Mouse (Mus musculus): ENCODE results near the gene Relch. TPM values are rescaled to one million over a fixed set of nuclear protein-coding genes. Genes with fewer than 3 reads are reported as not detected.

The Relch gene
- polyA plus RNA-seq, 1 experiment from 2014 or later = 25.4 TPM

DNA sequence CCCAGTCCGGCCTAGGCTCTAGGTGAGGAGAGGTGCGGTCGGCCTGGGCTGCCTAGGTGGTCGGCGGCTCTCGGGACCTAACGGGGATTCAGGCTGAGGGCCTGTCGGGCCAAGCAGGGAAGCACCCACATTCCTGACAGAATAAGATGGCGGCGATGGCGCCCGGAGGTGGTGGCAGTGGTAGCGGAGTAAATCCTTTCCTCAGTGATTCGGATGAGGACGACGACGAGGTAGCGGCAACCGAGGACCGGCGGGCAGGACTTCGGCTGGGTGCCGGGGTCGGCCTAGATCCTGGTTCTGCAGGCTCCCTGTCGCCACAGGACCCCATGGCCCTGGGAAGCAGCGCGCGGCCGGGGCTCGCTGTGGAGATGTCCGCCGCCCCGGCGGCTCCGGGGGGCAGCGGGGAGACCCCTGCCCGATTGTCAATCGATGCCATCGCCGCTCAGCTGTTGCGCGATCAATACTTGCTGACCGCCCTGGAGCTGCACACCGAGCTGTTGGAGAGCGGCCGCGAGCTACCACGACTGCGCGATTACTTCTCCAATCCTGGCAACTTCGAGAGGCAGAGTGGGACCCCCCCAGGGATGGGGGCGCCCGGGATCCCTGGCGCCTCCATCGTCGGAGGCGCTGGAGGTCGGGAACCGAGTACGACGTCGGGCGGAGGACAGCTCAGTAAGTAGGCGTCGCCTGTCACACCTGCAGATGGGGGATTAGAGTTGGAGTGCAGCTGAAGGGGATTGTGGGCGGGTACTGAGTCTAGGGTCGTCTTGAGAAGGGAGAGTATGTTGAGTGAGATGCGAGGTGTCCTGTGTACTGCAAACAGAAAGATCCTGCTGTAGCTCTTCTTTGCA lies 526 bp downstream of the Relch start:
- Histone ChIP-seq H3K4me2 (peak overlapping the region; percentile 89), H3K27me3 (ENCODE audit: insufficient read depth, low read length) (no peaks in the 10 kb centered on the region), H3K4me3 (ENCODE audit: low read depth, low read length) (peak overlapping the region; percentile 98), H3K9me3 (ENCODE audit: low read depth, low read length) (no peaks in the 10 kb centered on the region), H3K27ac (ENCODE audit: low read depth) (peak overlapping the region; percentile 50), H3K9ac (peak overlapping the region; percentile 85), H3K4me1 (ENCODE audit: insufficient read depth) (0 out of 2 replicates have a peak, but pooled peaks cover 3% of the 10 kb centered on the region), H3K36me3 (ENCODE audit: insufficient read depth) (no peaks in the 10 kb centered on the region)
- no peak for TF ChIP-seq CTCF (IDR thresholded peaks at IDR 0.05; ENCODE audit: low read depth)
- no peak; the same call in 1 of the 2 replicates for ATAC-seq (ENCODE audit: insufficient read depth)
- under 1% methylated on average over 68 of the region's 68 CpGs for WGBS
- peak; percentile 5 for DNase-seq

DNA sequence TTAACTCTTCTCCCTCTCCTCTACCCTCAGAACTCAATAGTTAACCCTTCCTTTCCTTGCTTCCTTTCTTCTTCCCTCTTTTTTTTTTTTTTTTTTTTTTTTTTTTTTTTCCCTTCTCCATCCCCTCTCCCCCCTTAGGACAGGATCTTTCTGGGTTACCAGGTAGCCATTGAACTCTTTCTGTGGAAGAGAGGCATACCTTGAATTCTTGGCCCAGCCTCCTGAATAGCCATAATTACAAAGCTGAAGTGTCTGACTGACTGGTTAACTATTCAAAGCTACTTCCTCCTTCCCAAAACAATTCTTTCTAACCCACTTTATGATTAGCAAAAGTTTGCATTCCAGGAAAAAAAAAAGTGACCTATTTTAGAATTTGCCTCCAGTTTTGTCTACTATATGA lies 6.0 kb downstream of the Relch start:
- Histone ChIP-seq H3K9me3 (ENCODE audit: low read depth, low read length) (no peaks in the 10 kb centered on the region), H3K4me3 (ENCODE audit: low read depth, low read length) (no peak overlapping the region), H3K9ac (no peak overlapping the region), H3K4me1 (ENCODE audit: insufficient read depth) (0 out of 2 replicates have a peak, but pooled peaks cover 3% of the 10 kb centered on the region), H3K27ac (ENCODE audit: low read depth) (no peak overlapping the region), H3K4me2 (no peak overlapping the region), H3K36me3 (ENCODE audit: insufficient read depth) (no peaks in the 10 kb centered on the region), H3K27me3 (ENCODE audit: insufficient read depth, low read length) (no peaks in the 10 kb centered on the region)
- no peak for TF ChIP-seq CTCF (IDR thresholded peaks at IDR 0.05; ENCODE audit: low read depth)
- ATAC-seq (ENCODE audit: insufficient read depth) = no peak
- no peak for DNase-seq

DNA sequence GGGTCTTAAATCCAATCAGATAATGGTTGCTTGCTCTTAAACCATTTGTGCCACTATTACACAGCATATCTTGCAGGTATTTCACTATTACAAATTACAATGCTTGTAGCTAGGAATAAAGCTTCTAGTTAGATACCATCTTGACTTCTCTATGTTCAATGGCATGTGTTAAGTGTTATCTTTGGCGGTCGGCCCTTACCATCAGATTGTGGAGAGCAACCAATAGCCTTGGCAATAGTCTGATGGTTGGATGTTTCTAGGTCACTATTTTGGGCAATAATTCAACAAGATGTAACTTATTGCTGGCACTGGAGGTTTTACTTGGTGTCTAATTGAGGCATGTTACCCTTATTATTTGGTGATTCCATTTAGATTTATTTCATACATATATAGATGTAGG lies 11.1 kb downstream of the Relch start:
- ATAC-seq (ENCODE audit: insufficient read depth) = no peak
- H3K27me3 ChIP-seq (ENCODE audit: insufficient read depth, low read length) = no peaks in the 10 kb centered on the region
- no peak overlapping the region for H3K4me2 ChIP-seq
- H3K4me1 ChIP-seq (ENCODE audit: insufficient read depth) = no peaks in the 10 kb centered on the region
- 91% methylated on average over 2 of the region's 2 CpGs for WGBS
- H3K4me3 ChIP-seq (ENCODE audit: low read depth, low read length) = no peak overlapping the region
- no peak for TF ChIP-seq CTCF (IDR thresholded peaks at IDR 0.05; ENCODE audit: low read depth)
- no peak overlapping the region for H3K27ac ChIP-seq (ENCODE audit: low read depth)
- 0 out of 2 replicates have a peak, but pooled peaks cover 9% of the 10 kb centered on the region for H3K36me3 ChIP-seq (ENCODE audit: insufficient read depth)
- no peaks in the 10 kb centered on the region for H3K9me3 ChIP-seq (ENCODE audit: low read depth, low read length)
- no peak for DNase-seq
- no peak overlapping the region for H3K9ac ChIP-seq

DNA sequence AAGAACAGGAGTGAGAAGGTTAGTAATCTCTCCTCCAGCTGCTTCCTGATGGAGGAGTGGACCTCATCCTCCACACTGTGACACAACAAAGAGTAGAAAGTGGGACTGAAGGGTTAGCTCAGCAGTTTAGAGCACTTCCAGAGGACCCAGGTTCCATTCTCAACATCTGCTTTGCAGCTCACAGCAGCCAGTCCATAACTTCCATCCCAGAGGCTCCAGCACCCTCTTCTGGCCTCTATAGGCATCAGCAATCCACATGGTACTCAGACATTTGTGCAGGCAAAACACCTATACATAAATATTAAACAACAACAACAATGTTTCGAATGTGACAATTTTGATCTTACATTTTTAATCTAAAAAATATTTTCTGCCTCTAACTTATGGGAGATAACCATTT lies 16.9 kb downstream of the Relch start:
- Histone ChIP-seq H3K27ac (ENCODE audit: low read depth) (no peak overlapping the region), H3K4me3 (ENCODE audit: low read depth, low read length) (no peak overlapping the region), H3K27me3 (ENCODE audit: insufficient read depth, low read length) (no peaks in the 10 kb centered on the region), H3K4me1 (ENCODE audit: insufficient read depth) (no peaks in the 10 kb centered on the region), H3K9ac (no peak overlapping the region), H3K4me2 (no peak overlapping the region), H3K9me3 (ENCODE audit: low read depth, low read length) (no peaks in the 10 kb centered on the region), H3K36me3 (ENCODE audit: insufficient read depth) (0 out of 2 replicates have a peak, but pooled peaks cover 9% of the 10 kb centered on the region)
- WGBS = 85% methylated on average over 1 of the region's 1 CpGs
- ATAC-seq (ENCODE audit: insufficient read depth) (no peak), DNase-seq (peak; percentile 46)
- peak; percentile 56 for TF ChIP-seq CTCF (IDR thresholded peaks at IDR 0.05; ENCODE audit: low read depth)

DNA sequence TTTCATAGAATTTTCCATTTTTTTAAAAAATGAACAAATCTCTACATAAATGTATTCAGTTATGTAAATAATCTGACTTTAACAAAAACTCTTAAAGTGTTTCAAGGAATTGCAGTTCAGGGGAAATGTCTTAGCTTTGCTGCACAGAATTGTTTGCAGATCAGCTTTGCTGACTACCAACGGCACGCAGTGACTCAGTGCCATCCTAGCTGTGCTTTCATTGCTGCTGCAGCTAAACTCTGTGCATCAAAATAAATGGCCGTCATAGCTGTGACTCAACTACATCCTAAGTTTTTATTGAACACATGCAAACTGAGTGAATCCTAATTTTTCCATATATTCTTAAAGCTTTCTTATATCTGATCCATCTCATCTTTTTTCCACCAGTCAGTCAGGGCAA lies 21.8 kb downstream of the Relch start:
- Histone ChIP-seq H3K4me3 (ENCODE audit: low read depth, low read length) (no peak overlapping the region), H3K36me3 (ENCODE audit: insufficient read depth) (no peaks in the 10 kb centered on the region), H3K27me3 (ENCODE audit: insufficient read depth, low read length) (no peaks in the 10 kb centered on the region), H3K9ac (no peak overlapping the region), H3K4me2 (no peak overlapping the region), H3K9me3 (ENCODE audit: low read depth, low read length) (no peaks in the 10 kb centered on the region), H3K4me1 (ENCODE audit: insufficient read depth) (no peaks in the 10 kb centered on the region), H3K27ac (ENCODE audit: low read depth) (no peak overlapping the region)
- DNase-seq (no peak), ATAC-seq (ENCODE audit: insufficient read depth) (no peak)
- no peak for TF ChIP-seq CTCF (IDR thresholded peaks at IDR 0.05; ENCODE audit: low read depth)
- WGBS = 80% methylated on average over 3 of the region's 3 CpGs

DNA sequence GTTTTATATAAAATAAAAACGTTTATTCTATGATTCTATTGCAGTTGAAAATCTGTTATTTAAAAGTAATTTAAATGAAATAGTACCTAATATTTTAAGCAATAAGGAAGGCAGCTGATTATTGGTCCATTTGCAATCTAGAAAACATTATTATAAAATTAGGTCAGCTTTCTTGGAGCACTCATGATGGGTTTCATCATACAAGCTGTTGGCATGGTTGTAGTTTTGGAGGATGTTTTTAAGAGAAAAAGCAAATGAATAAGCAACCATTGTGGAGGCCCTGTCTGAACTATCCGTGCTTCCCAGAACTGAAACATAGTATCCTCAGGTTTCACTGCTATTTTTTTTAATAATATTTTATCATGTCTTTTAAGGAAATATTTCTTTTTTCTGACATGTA lies 31.9 kb downstream of the Relch start:
- Histone ChIP-seq H3K36me3 (ENCODE audit: insufficient read depth) (no peaks in the 10 kb centered on the region), H3K4me3 (ENCODE audit: low read depth, low read length) (no peak overlapping the region), H3K4me2 (no peak overlapping the region), H3K4me1 (ENCODE audit: insufficient read depth) (no peaks in the 10 kb centered on the region), H3K27me3 (ENCODE audit: insufficient read depth, low read length) (no peaks in the 10 kb centered on the region), H3K27ac (ENCODE audit: low read depth) (no peak overlapping the region), H3K9me3 (ENCODE audit: low read depth, low read length) (no peaks in the 10 kb centered on the region), H3K9ac (no peak overlapping the region)
- ATAC-seq (ENCODE audit: insufficient read depth) (no peak), DNase-seq (no peak)
- 82% methylated on average over 2 of the region's 2 CpGs for WGBS
- no peak for TF ChIP-seq CTCF (IDR thresholded peaks at IDR 0.05; ENCODE audit: low read depth)

DNA sequence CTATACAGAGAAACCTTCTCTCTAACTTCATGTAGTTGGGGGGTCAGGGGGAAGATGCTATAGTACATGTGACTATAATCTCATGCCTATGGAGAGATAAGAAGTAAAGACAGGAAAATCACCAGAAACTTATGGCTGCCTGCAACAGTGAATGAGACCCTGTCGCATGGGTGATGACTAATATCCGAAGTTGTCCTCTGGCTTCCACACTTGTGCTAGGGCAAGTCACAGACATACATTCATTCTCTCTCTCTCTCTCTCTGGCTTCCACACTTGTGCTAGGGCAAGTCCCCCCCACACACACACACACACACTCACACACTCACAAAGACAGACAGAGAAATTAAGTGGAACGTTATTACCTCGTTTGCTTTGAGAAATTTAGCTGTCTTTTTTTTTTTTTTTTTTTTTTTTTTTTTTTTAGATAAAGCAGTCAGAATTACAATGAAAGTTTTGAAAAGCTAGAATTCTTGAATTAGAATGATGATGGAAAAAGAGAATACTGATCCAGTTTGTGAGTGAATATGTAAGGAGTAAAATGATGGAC lies 37.4 kb downstream of the Relch start:
- H3K9me3 ChIP-seq (ENCODE audit: low read depth, low read length) = no peaks in the 10 kb centered on the region
- no peaks in the 10 kb centered on the region for H3K4me1 ChIP-seq (ENCODE audit: insufficient read depth)
- H3K9ac ChIP-seq = no peak overlapping the region
- H3K4me3 ChIP-seq (ENCODE audit: low read depth, low read length) = no peak overlapping the region
- DNase-seq (no peak), ATAC-seq (ENCODE audit: insufficient read depth) (no peak)
- H3K4me2 ChIP-seq = no peak overlapping the region
- 84% methylated on average over 4 of the region's 4 CpGs for WGBS
- H3K36me3 ChIP-seq (ENCODE audit: insufficient read depth) = peaks cover 7% of the 10 kb centered on the region
- no peaks in the 10 kb centered on the region for H3K27me3 ChIP-seq (ENCODE audit: insufficient read depth, low read length)
- TF ChIP-seq CTCF (IDR thresholded peaks at IDR 0.05; ENCODE audit: low read depth) = no peak
- no peak overlapping the region for H3K27ac ChIP-seq (ENCODE audit: low read depth)
